Mouse (Mus musculus): ENCODE measurements around the gene Tmem120b. TPM values are rescaled to one million over a fixed set of nuclear protein-coding genes. Genes with fewer than 3 reads are reported as not detected.

The Tmem120b gene
- total and polyA plus RNA-seq, 3 experiments: 4.8 to 8.0 (median 6.2) TPM

DNA sequence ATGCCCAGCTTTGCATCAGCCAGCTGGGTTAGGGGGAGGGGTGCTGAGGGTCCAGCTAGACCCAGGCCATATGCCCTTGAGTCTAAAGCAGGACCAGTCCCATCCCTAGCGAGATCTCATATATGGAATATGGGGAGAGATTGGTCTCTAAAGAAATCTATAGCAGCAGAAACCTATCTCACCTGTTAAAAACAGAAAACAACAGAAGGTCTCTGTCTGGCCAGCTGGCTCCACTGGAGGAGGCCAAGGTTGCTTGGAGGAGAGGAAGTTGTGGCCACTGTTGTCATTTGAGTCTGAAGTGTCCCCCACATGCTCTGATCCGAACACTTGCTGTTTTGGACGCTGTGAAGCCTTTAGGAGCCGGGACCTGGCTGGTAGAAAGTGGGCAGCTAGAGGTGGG is 20.6 kb downstream of the Tmem120b start:
- Histone ChIP-seq H3K9ac (ENCODE audit: insufficient read depth, low read depth) (no peak overlapping the region), H3K27me3 (replicated peaks) (no peaks in the 10 kb centered on the region), H3K27ac (ENCODE audit: insufficient read depth, low read depth) (no peak overlapping the region), H3K79me2 (replicated peaks; ENCODE audit: control insufficient read depth, extremely low read depth, insufficient read depth, poor library complexity, severe bottlenecking) (no peaks in the 10 kb centered on the region), H3K36me3 (replicated peaks in 1 of 2; ENCODE audit: control insufficient read depth in 1 of 2, insufficient read depth in 1 of 2, low read length in 1 of 2) (peaks cover 0 to 17% of the 10 kb centered on the region in 2 experiments), H3K4me3 (replicated peaks in 1 of 3; ENCODE audit: low read depth in 2 of 3, low read length in 2 of 3, poor library complexity in 1 of 3) (no peak overlapping the region), H3K9me3 (replicated peaks; ENCODE audit: low read length) (peaks cover 8% of the 10 kb centered on the region), H3K4me2 (ENCODE audit: insufficient read depth, low read depth, poor library complexity, severe bottlenecking) (no peak overlapping the region), H3K4me1 (ENCODE audit: control insufficient read depth in 1 of 2, insufficient read depth in 2 of 2) (peaks cover 4 to 21% of the 10 kb centered on the region in 2 experiments; a peak in 3 of 4 replicates)
- no peak for DNase-seq (ENCODE audit: extremely low read depth)
- dilution Hi-C loops (cut with MboI; ENCODE audit: extremely low pct_ligation_motif_present, extremely low pct_unique_long_range_greater_than_20kb, low sequenced_read_pairs) (no loop called here), in situ Hi-C loops (cut with MboI; ENCODE audit: low pct_ligation_motif_present, low pct_unique_long_range_greater_than_20kb, low sequenced_read_pairs) (no loop called here)
- TF ChIP-seq MAFK (IDR thresholded peaks at IDR 0.05; ENCODE audit: insufficient replicate concordance, low read length) (no peak), SIN3A (IDR thresholded peaks at IDR 0.05; ENCODE audit: low read length) (no peak), E2F4 (IDR thresholded peaks at IDR 0.05; ENCODE audit: insufficient replicate concordance, low read depth, low read length) (no peak), ELF1 (IDR thresholded peaks at IDR 0.05; ENCODE audit: low read depth, low read length) (no peak), USF2 (conservative IDR thresholded peaks at IDR 0.05; ENCODE audit: low read depth, low read length) (no peak), CHD2 (IDR thresholded peaks at IDR 0.05; ENCODE audit: low read length) (no peak)

DNA sequence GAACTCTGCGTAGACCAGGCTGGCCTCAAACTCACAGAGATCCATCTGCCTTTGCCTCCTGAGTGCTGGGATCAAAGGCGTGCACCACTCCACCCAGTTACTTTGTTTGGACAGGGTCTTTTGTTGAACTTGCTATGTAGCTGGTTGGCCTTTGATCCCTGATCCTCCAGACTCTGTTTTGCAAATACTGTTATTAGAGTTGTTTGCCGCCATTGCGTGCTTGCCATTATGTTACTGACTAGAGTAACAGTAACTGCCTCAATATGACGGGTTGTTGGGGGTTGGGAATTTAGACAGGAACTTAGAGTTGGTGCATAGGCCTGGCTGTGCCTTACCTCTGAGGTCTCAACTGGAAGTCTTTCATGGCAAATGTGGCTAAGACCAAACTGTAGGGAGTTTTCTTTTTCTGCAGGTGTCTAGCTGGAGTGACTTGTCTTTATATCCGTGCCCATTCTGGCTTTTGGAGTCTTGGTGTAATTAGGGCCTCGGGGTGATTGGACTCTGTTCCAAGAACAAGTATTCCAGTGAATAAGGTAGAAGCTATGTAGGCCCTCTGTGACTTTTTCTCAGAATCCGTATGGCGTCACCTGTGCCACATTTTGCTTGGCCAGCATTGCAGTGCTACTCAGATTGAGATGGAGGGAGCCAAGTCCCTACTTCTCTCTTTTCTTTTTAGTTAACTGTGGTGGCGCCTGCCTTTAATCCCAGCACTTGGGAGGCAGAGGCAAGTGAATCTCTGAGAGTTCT is 22.5 kb downstream of the Tmem120b start:
- no peak for DNase-seq (ENCODE audit: extremely low read depth)
- Histone ChIP-seq H3K9ac (ENCODE audit: insufficient read depth, low read depth) (no peak overlapping the region), H3K4me1 (ENCODE audit: control insufficient read depth in 1 of 2, insufficient read depth in 2 of 2) (peaks cover 0 to 5% of the 10 kb centered on the region in 2 experiments; a peak in 1 of 4 replicates)

DNA sequence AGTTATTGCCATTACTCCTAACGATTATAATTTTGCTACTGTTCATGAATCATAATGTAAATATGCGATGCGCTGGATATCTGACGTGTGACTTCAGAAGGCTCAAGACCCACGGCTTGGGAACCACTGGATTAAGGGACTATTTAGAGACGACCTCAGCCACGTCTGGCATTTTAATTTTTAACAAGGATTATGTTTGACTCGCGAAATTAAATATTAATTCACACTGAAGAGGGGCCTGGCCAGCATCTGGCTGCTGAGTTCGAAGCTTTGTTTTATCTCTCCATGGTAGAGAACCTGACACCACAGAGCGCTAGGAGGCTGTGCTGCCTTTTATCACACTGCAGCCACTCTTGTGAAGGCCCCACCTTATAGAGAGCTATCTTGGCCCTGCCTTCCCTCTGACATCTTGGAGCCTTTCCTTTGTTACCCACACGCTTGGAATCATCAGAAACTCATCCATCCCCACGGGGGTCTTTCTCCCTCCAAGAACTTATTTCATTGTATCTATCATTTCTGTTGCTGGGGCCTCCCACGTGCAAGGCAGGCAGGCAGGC is 24.9 kb downstream of the Tmem120b start:
- Histone ChIP-seq H3K79me2 (replicated peaks; ENCODE audit: control insufficient read depth, extremely low read depth, insufficient read depth, poor library complexity, severe bottlenecking) (no peaks in the 10 kb centered on the region), H3K9me3 (replicated peaks; ENCODE audit: low read length) (peaks cover 8% of the 10 kb centered on the region), H3K4me1 (ENCODE audit: control insufficient read depth in 1 of 2, insufficient read depth in 2 of 2) (peaks cover 0 to 5% of the 10 kb centered on the region in 2 experiments; a peak in 1 of 4 replicates), H3K4me3 (replicated peaks in 1 of 3; ENCODE audit: low read depth in 2 of 3, low read length in 2 of 3, poor library complexity in 1 of 3) (no peak overlapping the region), H3K27me3 (replicated peaks) (no peaks in the 10 kb centered on the region), H3K36me3 (replicated peaks in 1 of 2; ENCODE audit: control insufficient read depth in 1 of 2, insufficient read depth in 1 of 2, low read length in 1 of 2) (peaks cover 0 to 24% of the 10 kb centered on the region in 2 experiments), H3K27ac (ENCODE audit: insufficient read depth, low read depth) (no peak overlapping the region), H3K9ac (ENCODE audit: insufficient read depth, low read depth) (no peak overlapping the region), H3K4me2 (ENCODE audit: insufficient read depth, low read depth, poor library complexity, severe bottlenecking) (no peak overlapping the region)
- in situ Hi-C loops (cut with MboI; ENCODE audit: low pct_ligation_motif_present, low pct_unique_long_range_greater_than_20kb, low sequenced_read_pairs) (no loop called here), dilution Hi-C loops (cut with MboI; ENCODE audit: extremely low pct_ligation_motif_present, extremely low pct_unique_long_range_greater_than_20kb, low sequenced_read_pairs) (no loop called here)
- no peak for TF ChIP-seq MAZ (IDR thresholded peaks at IDR 0.05; ENCODE audit: low read depth, low read length)
- no peak for TF ChIP-seq MAFK (IDR thresholded peaks at IDR 0.05; ENCODE audit: insufficient replicate concordance, low read length)
- TF ChIP-seq USF1 (IDR thresholded peaks at IDR 0.05; ENCODE audit: low read depth, low read length): no peak
- TF ChIP-seq ZKSCAN1 (IDR thresholded peaks at IDR 0.05; ENCODE audit: borderline replicate concordance, low read depth, low read length): no peak
- no peak for TF ChIP-seq JUN (IDR thresholded peaks at IDR 0.05; ENCODE audit: insufficient read depth, low read depth, low read length)
- no peak for TF ChIP-seq IRF4 (IDR thresholded peaks at IDR 0.05; ENCODE audit: low read depth, low read length)
- no peak for TF ChIP-seq USF2 (conservative IDR thresholded peaks at IDR 0.05; ENCODE audit: low read depth, low read length)
- no peak for TF ChIP-seq ZNF384 (IDR thresholded peaks at IDR 0.05; ENCODE audit: low read depth, low read length)
- DNase-seq (ENCODE audit: extremely low read depth): no peak

More for the DNA sequence above, 22.5 kb downstream of the Tmem120b start:
- H3K79me2 ChIP-seq (replicated peaks; ENCODE audit: control insufficient read depth, extremely low read depth, insufficient read depth, poor library complexity, severe bottlenecking): no peaks in the 10 kb centered on the region
- in situ Hi-C loops (cut with MboI; ENCODE audit: low pct_ligation_motif_present, low pct_unique_long_range_greater_than_20kb, low sequenced_read_pairs): no loop called here
- no peak overlapping the region for H3K4me3 ChIP-seq (replicated peaks in 1 of 3; ENCODE audit: low read depth in 2 of 3, low read length in 2 of 3, poor library complexity in 1 of 3)
- peaks cover 0 to 21% of the 10 kb centered on the region in 2 experiments for H3K36me3 ChIP-seq (replicated peaks in 1 of 2; ENCODE audit: control insufficient read depth in 1 of 2, insufficient read depth in 1 of 2, low read length in 1 of 2)
- dilution Hi-C loops (cut with MboI; ENCODE audit: extremely low pct_ligation_motif_present, extremely low pct_unique_long_range_greater_than_20kb, low sequenced_read_pairs): no loop called here
- H3K9me3 ChIP-seq (replicated peaks; ENCODE audit: low read length): peaks cover 8% of the 10 kb centered on the region
- TF ChIP-seq EP300 (IDR thresholded peaks at IDR 0.05; ENCODE audit: low read length) (no peak), MAX (IDR thresholded peaks at IDR 0.05; ENCODE audit: low read length) (no peak), ELF1 (IDR thresholded peaks at IDR 0.05; ENCODE audit: low read depth, low read length) (no peak), KAT2A (IDR thresholded peaks at IDR 0.05; ENCODE audit: insufficient replicate concordance, low read length) (no peak), USF1 (IDR thresholded peaks at IDR 0.05; ENCODE audit: low read depth, low read length) (no peak), ZMIZ1 (IDR thresholded peaks at IDR 0.05; ENCODE audit: low read depth, low read length) (no peak), NELFE (IDR thresholded peaks at IDR 0.05; ENCODE audit: low read depth, low read length) (no peak), TCF12 (IDR thresholded peaks at IDR 0.05; ENCODE audit: low read depth, low read length) (no peak), UBTF (IDR thresholded peaks at IDR 0.05; ENCODE audit: low read depth, low read length) (no peak), PAX5 (IDR thresholded peaks at IDR 0.05; ENCODE audit: low read length) (no peak)
- no peak overlapping the region for H3K27ac ChIP-seq (ENCODE audit: insufficient read depth, low read depth)
- H3K4me2 ChIP-seq (ENCODE audit: insufficient read depth, low read depth, poor library complexity, severe bottlenecking): no peak overlapping the region
- no peaks in the 10 kb centered on the region for H3K27me3 ChIP-seq (replicated peaks)

All from CH12.LX (cell line).